Mouse (Mus musculus) retina, postnatal 1 day (tissue): ENCODE measurements around the gene Zbtb20.

Source experiments
- DNase-seq: peaks from one replicate; pipeline ENCODE4 v3.0.0-alpha.2; 2012

Zbtb20 gene

GRCm38 (mm10) chr16:43217336-43218006 lies 341.8 kb downstream of the Zbtb20 start:
- DNase-seq, result no peak

GRCm38 (mm10) chr16:43219367-43219766 lies 343.7 kb downstream of the Zbtb20 start:
- DNase-seq, result no peak

GRCm38 (mm10) chr16:43221313-43221712 lies 345.6 kb downstream of the Zbtb20 start:
- no peak for DNase-seq

- no peak for DNase-seq
These were observed 354.6 kb downstream of the Zbtb20 start for GRCm38 (mm10) chr16:43230253-43230652.

GRCm38 (mm10) chr16:43234249-43234648 lies 358.6 kb downstream of the Zbtb20 start:
- DNase-seq, result no peak

- no peak for DNase-seq
These were observed 359.6 kb downstream of the Zbtb20 start for GRCm38 (mm10) chr16:43235317-43235716.

- no peak for DNase-seq
These were observed 360.1 kb downstream of the Zbtb20 start for GRCm38 (mm10) chr16:43235721-43236159.

GRCm38 (mm10) chr16:43237551-43237950 lies 361.9 kb downstream of the Zbtb20 start:
- no peak for DNase-seq

- no peak for DNase-seq
These were observed 371.3 kb downstream of the Zbtb20 start for GRCm38 (mm10) chr16:43247026-43247425.

GRCm38 (mm10) chr16:43253077-43253476 lies 377.4 kb downstream of the Zbtb20 start:
- no peak for DNase-seq

- no peak for DNase-seq
These were observed 378.1 kb downstream of the Zbtb20 start for GRCm38 (mm10) chr16:43253746-43254145.

GRCm38 (mm10) chr16:43256191-43256899 lies 380.7 kb downstream of the Zbtb20 start:
- DNase-seq, result no peak

GRCm38 (mm10) chr16:43256900-43257281 lies 381.2 kb downstream of the Zbtb20 start:
- no peak for DNase-seq

GRCm38 (mm10) chr16:43259466-43259865 lies 383.8 kb downstream of the Zbtb20 start:
- DNase-seq, result no peak

- no peak for DNase-seq
These were observed 385.2 kb downstream of the Zbtb20 start for GRCm38 (mm10) chr16:43260862-43261261.

- no peak for DNase-seq
These were observed 398.4 kb downstream of the Zbtb20 start for GRCm38 (mm10) chr16:43274057-43274595.

- DNase-seq, result no peak
These were observed 401.1 kb downstream of the Zbtb20 start for GRCm38 (mm10) chr16:43276764-43277163.

GRCm38 (mm10) chr16:43286319-43286718 lies 410.6 kb downstream of the Zbtb20 start:
- peak; percentile 69 for DNase-seq

- DNase-seq, result no peak
These were observed 411.2 kb downstream of the Zbtb20 start for GRCm38 (mm10) chr16:43286783-43287383.

- DNase-seq, result no peak
These were observed 415.7 kb downstream of the Zbtb20 start for GRCm38 (mm10) chr16:43291423-43291822.

- no peak for DNase-seq
These were observed 422.4 kb downstream of the Zbtb20 start for GRCm38 (mm10) chr16:43297953-43298596.

- no peak for DNase-seq
These were observed 424.7 kb downstream of the Zbtb20 start for GRCm38 (mm10) chr16:43300420-43300819.

GRCm38 (mm10) chr16:43302171-43302570 lies 426.5 kb downstream of the Zbtb20 start:
- DNase-seq, result no peak
